Comparison of ENCODE assay signal across 7 mouse cellular contexts in the genomic region with DNA sequence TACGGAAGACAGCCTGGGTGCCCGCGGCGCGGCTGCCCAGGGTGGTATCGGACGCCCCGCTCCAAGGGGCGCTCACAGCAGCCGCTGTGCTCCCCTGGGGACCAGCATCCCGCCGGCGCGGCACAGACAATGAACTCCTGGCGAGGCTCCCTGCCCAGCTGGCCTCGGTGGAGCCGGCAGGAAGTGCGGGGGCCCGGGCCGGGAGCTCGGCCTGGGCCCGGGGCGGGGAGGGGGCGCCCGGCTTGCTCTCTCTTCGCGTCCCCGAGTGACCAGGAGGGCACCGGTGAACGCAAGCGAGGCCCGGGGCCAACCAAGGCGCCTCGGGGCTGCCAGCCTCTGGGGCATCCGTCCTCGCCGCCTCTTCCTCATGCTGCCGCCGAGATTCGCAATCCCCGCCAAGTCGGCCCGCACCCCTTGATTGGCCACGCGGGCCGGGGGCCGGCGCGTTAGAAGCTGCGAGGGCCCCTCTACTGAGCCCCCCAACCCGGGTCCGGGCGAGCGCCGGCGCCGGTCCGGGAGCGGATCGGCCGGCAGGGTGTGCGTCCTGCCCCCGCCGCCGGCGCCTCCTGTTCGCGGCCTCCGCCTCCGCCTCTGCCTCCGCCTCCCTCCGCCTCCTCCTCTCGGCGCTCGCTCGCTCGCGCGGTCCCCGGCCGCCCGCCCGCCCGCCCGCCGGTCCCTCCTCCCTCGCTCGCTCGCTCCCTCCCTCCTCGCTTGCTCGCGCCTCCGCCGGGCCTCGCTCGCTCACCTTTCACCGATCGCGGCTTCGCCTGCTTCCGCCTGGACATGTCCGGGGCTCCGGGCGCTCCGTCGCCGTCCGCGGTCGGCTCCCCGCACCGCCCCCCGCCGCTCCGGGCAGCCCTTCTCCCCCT. TPM values are rescaled to one million over a fixed set of nuclear protein-coding genes. Genes with fewer than 3 reads are reported as not detected.
DNase-seq lines count a peak whose midpoint lies in the region; ATAC-seq and TF ChIP-seq lines count a peak whose summit lies in the region.

No protein-coding gene starts in this region.

- peak; percentile 64 for ATAC-seq in Patski
- peak; percentile 22; the same call in 1 of the 2 replicates for ATAC-seq in heart, embryonic 13.5 days (ENCODE audit: extremely low read depth, insufficient number of reproducible peaks, low FRiP score, low TSS enrichment)
- ATAC-seq in kidney, embryonic 15.5 days (replicated peaks; ENCODE audit: low FRiP score), result peak; percentile 61

- no peak for TF ChIP-seq POLR2A in bone marrow, adult 2 months (IDR thresholded peaks at IDR 0.05; ENCODE audit: borderline replicate concordance, control insufficient read depth, low read depth, low read length)
- TF ChIP-seq POLR2A in lung, adult 2 months (IDR thresholded peaks at IDR 0.05; ENCODE audit: borderline replicate concordance, extremely low read depth, low read depth, low read length), result 0 out of 2 replicates have a peak, but pooled peaks have one; percentile 22

- POLR2A ChIA-PET in Patski (lab: Charles Lee), result no interaction called here

- no peak for TF ChIP-seq CTCF in Patski (IDR thresholded peaks at IDR 0.05)
- no peak for TF ChIP-seq CTCF in bone marrow, adult 2 months (IDR thresholded peaks at IDR 0.05; ENCODE audit: control insufficient read depth, insufficient read depth, low read length)
- no peak for TF ChIP-seq CTCF in lung, adult 2 months (IDR thresholded peaks at IDR 0.05; ENCODE audit: insufficient read depth, low read length)

- CTCF ChIA-PET in Patski (lab: Charles Lee), result no interaction called here

- WGBS in bone marrow, adult 2 months, result under 1% methylated on average over 105 of the region's 115 CpGs
- under 1% methylated on average over 109 of the region's 115 CpGs for WGBS in forebrain, embryonic 10.5 days
- under 1% methylated on average over 69 of the region's 115 CpGs for WGBS in heart, embryonic 13.5 days
- under 1% methylated on average over 82 of the region's 115 CpGs for WGBS in kidney, embryonic 15.5 days
- under 1% methylated on average over 94 of the region's 115 CpGs for WGBS in lung, adult 2 months

- H3K27me3 ChIP-seq in Patski, result peaks cover 72% of the 10 kb centered on the region
- peaks cover 33% of the 10 kb centered on the region for H3K27me3 ChIP-seq in forebrain, embryonic 10.5 days (ENCODE audit: poor library complexity, severe bottlenecking)
- H3K27me3 ChIP-seq in heart, embryonic 13.5 days (replicated peaks), result peaks cover 49% of the 10 kb centered on the region
- H3K27me3 ChIP-seq in kidney, embryonic 15.5 days, result peaks cover 31% of the 10 kb centered on the region

- no peaks in the 10 kb centered on the region for H3K9me3 ChIP-seq in forebrain, embryonic 10.5 days
- no peaks in the 10 kb centered on the region for H3K9me3 ChIP-seq in heart, embryonic 13.5 days
- no peaks in the 10 kb centered on the region for H3K9me3 ChIP-seq in kidney, embryonic 15.5 days (replicated peaks)

- H3K9ac ChIP-seq in heart, embryonic 13.5 days, result peak overlapping the region; percentile 91
- H3K9ac ChIP-seq in kidney, embryonic 15.5 days, result peak overlapping the region; percentile 95

- in situ Hi-C loops in Patski (cut with MboI; ENCODE audit: low pct_unique_long_range_greater_than_20kb), result no loop called here

- H3K4me1 ChIP-seq in bone marrow, adult 2 months (ENCODE audit: control insufficient read depth, insufficient read depth, low read length), result no peaks in the 10 kb centered on the region
- H3K4me1 ChIP-seq in forebrain, embryonic 10.5 days, result peaks cover 86% of the 10 kb centered on the region
- peaks cover 65% of the 10 kb centered on the region for H3K4me1 ChIP-seq in heart, embryonic 13.5 days
- peaks cover 53% of the 10 kb centered on the region for H3K4me1 ChIP-seq in kidney, embryonic 15.5 days
- H3K4me1 ChIP-seq in lung, adult 2 months (ENCODE audit: control insufficient read depth, insufficient read depth, low read length), result peaks cover 5% of the 10 kb centered on the region; the same call in 1 of the 2 replicates

- peak overlapping the region; percentile 43; the same call in 1 of the 2 replicates for H3K27ac ChIP-seq in bone marrow, adult 2 months (ENCODE audit: control insufficient read depth, insufficient read depth, low read depth, low read length, poor library complexity)
- H3K27ac ChIP-seq in forebrain, embryonic 10.5 days, result peak overlapping the region; percentile 100
- peak overlapping the region; percentile 90 for H3K27ac ChIP-seq in heart, embryonic 13.5 days (replicated peaks)
- H3K27ac ChIP-seq in kidney, embryonic 15.5 days, result peak overlapping the region; percentile 99

- no peak overlapping the region for H3K4me3 ChIP-seq in bone marrow, adult 2 months (replicated peaks; ENCODE audit: control insufficient read depth, low read depth, low read length)
- H3K4me3 ChIP-seq in forebrain, embryonic 10.5 days, result peak overlapping the region; percentile 97
- peak overlapping the region; percentile 68 for H3K4me3 ChIP-seq in heart, embryonic 13.5 days
- H3K4me3 ChIP-seq in kidney, embryonic 15.5 days (replicated peaks), result peak overlapping the region; percentile 89
- peak overlapping the region; percentile 71 for H3K4me3 ChIP-seq in lung, adult 2 months (replicated peaks; ENCODE audit: extremely low read depth, low read depth, low read length)

- H3K36me3 ChIP-seq in forebrain, embryonic 10.5 days (replicated peaks), result no peaks in the 10 kb centered on the region
- no peaks in the 10 kb centered on the region for H3K36me3 ChIP-seq in heart, embryonic 13.5 days
- H3K36me3 ChIP-seq in kidney, embryonic 15.5 days, result no peaks in the 10 kb centered on the region

- DNase-seq in Patski (ENCODE audit: low read depth, low spot score), result no peak
- peak; percentile 71 for DNase-seq in forebrain, embryonic 10.5 days (ENCODE audit: extremely low spot score, low spot score)
- DNase-seq in lung, adult 2 months, result peak; percentile 72
- peak; percentile 79 for DNase-seq in ovary, postnatal 36 days (ENCODE audit: low spot score)

- peak overlapping the region; percentile 92 for H3K4me2 ChIP-seq in heart, embryonic 13.5 days
- H3K4me2 ChIP-seq in kidney, embryonic 15.5 days, result peak overlapping the region; percentile 98

RNA-seq across cellular contexts. Expression of a gene that starts 0.7 kb away (rescaled TPM):
- polyA plus RNA-seq in Patski (2021), result 0.01 TPM
- 1.8 and 2.2 TPM in 2 replicates for polyA plus RNA-seq in bone marrow, adult 2 months (2011; ENCODE audit: insufficient read depth, insufficient read length, low replicate concordance, missing spikeins)
- polyA plus RNA-seq in forebrain, embryonic 10.5 days (2016; fragmentation: Nextera tagmentation; extraction: Ambion mirVana), result 24.7 and 25.2 TPM in 2 replicates
- 4.1 and 4.8 TPM in 2 replicates for polyA plus RNA-seq in heart, embryonic 13.5 days (2015; fragmentation: Nextera tagmentation; extraction: Ambion mirVana)
- 9.2 and 10.9 TPM in 2 replicates for polyA plus RNA-seq in kidney, embryonic 15.5 days (2015; fragmentation: Nextera tagmentation; extraction: Ambion mirVana)
- polyA plus RNA-seq in lung, adult 2 months (2012; rRNA removed), result 6.4 and 7.5 TPM in 2 replicates

Comparison
In these comparisons a context has a peak if more than half of its experiments do, and no peak if none do; other contexts are left out.
1. H3K27ac ChIP-seq: peak in every context shown above with its lines; median percentile 100 in forebrain, embryonic 10.5 days; 99 in kidney, embryonic 15.5 days; 90 in heart, embryonic 13.5 days; 43 in bone marrow, adult 2 months.